Mouse (Mus musculus) lung, postnatal 4 days (tissue): ENCODE results near the gene Hnrnpul1.
"Not testable (repeated sequence)": the region's sequence is repeated elsewhere in the genome, so short reads cannot be mapped to it uniquely, and the experiment has no call there.

ENCODE experiments used
- DNase-seq, 2 experiments: peaks; one replicate each; pipeline ENCODE4 v3.0.0; 2021

The Hnrnpul1 gene

DNA sequence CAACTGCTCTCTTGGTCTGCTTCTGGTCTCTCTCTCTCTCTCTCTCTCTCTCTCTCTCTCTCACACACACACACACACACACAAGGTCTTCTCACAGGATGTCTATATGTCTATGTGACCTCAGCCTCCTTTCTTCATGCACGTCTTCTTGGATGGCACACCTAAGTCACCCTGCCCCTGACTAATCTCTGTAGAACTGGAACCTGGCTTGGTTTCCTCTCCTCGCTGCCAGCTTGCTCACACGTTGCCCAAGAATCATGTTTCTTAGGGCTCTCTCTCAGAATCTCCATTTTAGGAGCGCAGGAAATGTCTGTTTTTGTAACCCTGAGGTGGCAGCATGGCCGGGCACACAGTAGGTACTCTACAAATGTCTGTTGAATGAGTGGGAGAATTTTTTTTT is 25.5 kb upstream of the Hnrnpul1 start:
- no peak for DNase-seq

DNA sequence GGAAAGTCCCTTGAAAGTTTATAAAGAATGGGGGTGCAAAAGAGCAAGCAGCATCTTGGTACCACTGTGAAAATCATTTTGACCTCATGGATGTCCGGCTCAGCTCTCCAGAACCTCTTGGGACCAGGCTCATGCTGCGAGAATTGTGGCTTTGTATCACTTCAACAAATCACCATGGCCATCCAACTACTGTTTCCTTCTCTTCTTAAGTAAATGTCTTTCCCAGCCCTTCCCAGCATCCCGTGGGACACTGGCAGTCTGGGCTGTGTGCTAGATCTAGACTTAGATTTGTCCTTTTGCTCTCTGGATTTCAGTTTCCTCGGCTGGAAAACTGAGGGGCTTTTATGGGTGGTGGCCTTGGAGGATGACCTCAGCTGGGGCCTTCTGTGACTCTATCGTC is 13.7 kb upstream of the Hnrnpul1 start:
- DNase-seq, result no peak

DNA sequence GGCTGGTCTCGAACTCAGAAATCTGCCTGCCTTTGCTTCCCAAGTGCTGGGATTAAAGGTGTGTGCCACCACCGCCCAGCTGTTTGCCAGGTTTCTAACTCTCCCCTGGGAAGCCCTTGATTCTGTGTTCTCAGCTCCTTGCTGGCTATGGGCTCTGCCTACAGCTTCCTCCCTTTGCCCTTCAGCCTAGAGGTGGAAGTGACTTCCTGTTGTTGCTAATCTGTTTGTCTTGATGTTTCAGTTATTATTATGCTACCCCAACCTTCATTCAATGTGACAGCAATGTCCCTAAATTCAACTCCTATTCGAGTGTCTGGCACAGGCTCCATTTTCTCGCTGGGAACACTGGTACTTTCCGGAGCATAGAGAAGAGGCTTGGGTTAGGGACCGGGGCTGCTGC is 11.6 kb upstream of the Hnrnpul1 start:
- no peak for DNase-seq

DNA sequence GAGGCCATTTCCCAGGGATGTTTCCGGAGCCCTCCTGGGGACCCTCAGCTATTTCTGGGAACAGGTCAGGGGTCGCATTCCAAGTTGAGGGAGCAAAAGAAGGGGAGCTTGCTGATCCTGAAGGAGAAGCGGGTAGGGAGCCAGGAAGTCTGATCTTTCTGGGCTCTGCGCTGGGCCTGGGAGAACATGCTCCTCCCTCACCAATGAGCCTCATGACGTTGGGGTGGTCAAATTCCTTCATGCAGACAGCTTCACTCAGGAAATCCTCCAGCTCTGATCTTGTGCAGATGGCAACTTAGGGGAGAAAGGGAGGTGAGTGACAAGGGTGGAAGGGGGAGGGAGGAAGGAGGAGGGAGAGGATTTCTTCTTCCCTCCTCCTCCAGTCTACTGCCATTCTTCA is 9.7 kb upstream of the Hnrnpul1 start:
- DNase-seq, result no peak

DNA sequence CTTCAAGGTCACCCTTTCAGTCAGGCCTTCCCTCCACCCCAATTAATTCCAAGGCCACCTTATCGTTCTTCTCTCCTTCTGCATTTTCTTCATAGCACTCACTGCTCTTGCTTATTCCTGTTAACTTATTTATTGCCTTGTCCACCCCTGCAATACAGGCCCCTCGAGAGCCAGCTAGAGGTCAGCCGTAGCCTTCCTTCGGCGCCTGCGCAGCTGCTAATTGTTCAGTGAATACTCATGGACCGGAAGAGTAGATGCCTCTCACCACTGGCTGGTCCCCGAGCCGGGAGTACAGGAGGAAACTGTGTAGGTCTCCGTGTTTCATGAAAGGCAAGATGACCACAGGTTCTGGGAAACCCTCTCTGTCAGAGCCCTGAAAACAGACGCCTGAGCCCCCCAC is 9.1 kb upstream of the Hnrnpul1 start:
- peak in 1 of 2 experiments; percentile 47 for DNase-seq

DNA sequence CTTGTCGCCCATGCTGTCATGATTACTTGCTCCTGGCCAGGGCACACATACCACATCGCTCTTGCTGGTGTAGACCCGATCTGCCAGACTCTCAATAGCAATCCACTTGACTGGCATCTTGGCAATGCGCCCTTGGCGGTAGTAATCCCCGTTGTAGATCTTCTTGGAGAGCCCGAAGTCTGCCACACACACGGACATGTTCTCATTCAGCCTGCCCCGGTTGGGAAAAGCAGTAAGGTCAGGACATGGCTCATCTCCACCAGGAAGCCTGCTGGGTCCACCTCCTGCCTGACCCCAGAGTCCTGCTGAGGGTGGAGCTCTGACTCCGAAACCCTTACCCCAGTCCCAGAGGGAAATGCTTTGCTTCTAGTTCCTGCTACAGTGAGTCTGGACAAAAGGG is 6.8 kb upstream of the Hnrnpul1 start:
- DNase-seq, result peak; percentile 47 to 64

DNA sequence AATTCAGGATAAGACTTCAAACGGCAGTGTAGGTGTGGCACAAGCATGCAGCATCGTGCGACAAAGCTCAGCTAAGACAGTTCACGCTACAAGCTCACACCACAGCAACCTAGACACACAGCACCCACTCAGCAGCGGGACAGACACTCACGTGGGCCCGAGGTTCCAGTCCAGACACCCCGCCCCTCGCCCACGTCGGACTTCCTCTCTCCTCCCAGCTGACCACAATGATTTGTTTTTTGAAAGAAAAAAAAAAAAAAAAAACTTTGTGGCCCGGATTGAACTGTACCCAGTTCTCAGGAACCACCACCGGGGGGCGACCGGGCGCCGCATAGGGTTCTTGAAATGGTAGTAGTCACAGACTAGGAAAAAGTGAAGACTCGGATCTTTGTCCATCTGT is 1.5 kb upstream of the Hnrnpul1 start:
- DNase-seq, result peak; percentile 94 to 95

DNA sequence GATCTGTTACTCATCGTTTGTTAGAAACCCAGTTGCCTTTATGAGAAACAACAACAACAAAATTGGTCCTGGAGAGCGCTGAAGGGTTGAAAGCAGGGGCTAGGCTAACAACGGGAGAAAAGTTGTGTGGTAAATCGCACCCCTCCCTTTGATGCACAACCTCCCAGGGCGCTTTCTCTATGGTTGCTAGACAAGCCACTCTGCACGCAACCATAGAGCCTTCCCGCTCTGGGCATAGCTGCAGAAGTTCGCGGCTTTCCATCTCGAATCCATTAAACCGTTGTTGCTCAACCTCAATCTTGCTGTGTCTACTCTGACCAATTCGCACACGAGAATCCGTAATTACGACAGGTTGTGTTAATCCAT is 894 bp upstream of the Hnrnpul1 start:
- peak; percentile 69 to 75 for DNase-seq

DNA sequence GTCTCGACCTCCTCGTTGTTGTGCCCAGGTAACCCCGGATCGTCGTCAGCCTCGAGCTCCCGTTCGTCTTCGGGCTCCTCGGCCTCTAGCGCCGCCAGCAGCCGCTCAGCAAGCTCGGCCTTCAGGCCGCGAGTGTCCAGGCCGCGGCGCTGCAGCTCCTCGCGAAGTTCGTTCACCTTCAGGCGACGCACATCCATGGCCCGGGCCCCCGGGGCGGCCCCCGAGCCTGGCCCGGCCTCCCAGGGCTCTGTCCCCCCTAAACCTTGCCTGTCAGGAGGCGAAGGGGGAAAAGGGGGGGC is 169 bp downstream of the Hnrnpul1 start:
- no peak for DNase-seq

DNA sequence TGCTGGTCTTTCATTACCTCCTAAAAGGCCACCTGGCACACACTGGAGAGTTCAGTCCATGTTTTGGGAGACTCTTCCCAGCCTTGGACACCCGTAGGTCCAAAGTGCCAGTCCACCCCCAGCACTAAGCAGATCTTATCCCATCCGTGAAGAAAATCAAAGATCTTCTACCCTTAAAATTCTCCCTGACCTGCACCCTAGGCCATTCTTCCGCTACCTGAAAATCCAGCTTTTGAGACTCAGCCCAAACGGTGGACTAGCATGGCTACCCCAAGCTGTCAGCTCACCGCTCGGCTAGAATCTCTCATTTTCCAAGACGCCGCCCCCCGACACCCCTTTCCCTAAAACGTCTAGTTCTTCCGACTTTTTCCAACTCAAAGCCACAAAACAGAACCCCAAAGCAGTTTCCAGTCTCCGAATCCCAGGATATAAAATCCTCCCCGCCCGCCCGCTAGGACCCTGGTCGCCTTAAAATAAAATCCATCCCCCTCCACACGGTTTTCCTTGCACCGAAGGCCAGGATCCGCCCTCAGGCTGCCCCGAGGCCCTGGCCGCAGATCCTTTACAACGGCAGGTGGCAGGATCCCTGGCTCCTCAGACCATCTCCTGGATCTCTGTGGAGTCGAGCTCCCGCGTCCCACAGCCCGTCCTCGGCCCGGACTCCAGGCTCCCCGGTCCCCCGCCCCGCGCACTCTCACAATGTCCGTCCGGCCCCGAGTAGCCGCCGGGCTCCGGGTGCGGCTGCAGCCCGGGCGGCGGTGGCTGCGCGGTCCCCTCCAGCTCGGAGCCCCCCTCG is 716 bp downstream of the Hnrnpul1 start:
- no peak for DNase-seq

DNA sequence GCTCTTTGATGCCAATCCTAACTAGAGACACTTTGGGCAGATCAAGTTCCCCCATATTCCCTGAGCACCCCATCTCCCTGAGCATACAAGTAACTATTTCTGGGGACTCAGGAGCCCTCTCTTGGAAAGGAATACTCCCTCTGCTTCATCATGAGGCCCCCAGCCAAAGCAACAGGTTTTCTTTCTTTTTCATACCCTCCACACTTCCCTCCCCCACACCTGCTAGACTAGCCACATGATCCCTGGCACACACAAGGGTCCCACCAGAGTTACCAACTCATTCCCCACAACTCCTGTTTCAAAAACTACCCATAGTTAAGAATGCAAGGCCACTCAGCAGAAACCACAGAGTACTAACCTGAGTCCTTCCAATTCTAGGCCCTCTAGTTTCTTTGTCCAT is 1.5 kb downstream of the Hnrnpul1 start:
- no peak for DNase-seq

DNA sequence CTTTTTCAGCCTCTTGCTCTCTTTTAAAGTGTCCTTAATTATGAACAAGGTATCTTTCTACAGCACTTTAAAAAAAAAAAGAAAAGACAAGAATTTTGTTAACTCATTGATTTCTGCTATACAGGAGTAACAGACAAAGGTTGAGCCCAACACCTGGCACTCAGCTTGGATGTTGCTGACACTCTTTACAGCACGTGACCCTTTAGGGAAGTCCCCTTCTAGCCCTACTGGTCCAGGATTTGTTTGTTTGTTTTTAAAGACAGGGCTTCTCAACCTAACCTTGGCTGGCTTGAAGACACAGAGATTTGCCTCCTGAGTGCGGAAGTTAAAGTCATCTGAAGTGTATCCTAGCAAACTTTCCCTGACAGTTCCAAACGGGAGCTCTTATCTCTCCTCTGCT is 7.7 kb downstream of the Hnrnpul1 start:
- no peak for DNase-seq

DNA sequence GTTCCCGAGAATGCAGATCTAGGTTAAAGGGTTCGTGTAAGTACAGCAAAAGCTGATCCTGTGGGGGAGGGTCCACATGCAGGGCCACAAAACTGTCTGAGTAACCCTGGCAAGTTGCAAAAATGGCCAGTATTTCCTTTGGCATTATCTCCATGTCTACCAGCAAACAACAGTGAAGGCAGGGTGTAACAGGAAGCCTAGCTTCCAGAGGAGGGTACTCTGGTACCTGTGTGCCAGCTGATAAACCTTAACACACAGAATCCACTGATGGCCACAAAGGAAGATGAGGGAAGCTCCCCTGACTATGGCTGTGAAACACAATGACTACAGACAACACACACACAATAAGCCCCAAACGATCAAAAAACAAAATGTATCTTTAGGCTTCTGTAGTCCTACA is 16.3 kb downstream of the Hnrnpul1 start:
- no peak for DNase-seq

DNA sequence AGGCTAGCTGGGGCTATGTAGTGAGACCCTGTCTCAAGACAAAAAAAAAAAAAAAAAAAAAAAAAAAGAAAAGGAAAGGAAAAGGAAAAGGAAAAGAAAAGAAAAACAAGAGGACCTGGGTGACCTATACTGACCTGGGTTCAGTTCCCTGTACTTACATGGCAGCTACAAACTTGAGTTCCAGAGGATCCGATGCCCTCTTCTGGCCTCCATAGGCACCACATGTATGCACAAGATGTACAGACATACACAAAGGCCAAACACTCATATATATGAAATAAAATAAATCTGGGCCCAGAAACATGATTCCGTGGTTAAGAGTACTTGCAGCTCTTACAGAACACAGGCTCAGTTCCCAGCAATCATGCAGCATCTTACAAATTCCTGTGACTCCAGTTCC is 17.6 kb downstream of the Hnrnpul1 start:
- DNase-seq, result no peak

DNA sequence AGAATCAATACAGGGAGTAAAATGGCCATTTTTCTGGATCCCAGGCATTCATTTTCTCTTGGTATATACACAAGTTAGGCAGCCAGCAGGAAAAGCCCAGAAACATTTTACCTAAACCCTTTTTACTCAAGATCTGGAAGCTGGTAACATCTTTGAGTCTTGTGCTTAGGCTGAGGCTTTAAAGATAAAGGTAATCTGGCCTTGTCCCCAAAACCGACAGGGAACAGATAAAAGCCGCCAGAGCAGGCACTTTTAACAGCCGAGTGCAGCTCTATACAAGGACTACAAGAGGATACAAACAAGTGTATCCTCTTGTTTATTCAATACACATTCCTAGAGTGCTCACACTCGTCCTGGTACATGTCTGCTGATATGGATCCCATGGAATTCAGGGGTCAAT is 19.6 kb downstream of the Hnrnpul1 start:
- DNase-seq, result no peak

DNA sequence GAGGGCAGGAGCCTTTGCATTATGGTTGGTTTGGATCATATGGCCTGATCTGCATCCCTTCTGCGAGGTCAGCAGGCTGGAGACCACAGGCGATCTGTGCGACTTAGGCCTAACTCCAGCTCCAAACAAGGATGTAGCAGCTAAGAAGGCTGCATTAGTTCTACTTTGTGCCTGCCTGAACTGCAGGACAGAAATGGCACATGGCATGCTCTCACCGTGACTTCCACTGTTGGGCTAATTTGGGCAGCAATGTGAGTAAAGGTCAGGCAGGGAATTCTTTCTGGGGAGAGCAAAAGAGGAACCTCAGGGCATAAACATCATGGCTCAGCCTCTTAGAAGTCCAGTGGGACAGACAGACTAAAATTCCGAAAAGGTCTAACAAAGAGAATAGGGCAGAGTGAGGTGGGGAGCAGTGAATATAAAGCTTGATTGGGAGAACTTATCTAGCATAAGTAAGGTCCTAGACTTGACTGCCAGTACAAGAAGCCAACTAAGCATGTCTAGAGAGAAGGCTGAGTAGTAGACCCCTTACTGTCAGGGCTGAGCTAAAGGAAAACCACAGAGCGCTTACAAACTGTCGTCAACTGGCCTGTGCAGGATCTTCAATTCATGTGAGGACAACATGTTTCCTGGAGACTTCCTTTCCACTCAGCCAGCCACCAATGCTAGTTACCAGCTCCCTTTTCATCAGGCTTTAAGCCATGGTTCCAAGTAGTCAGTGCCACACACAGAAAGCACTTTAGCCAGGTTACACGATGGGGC is 23.1 kb downstream of the Hnrnpul1 start:
- no peak for DNase-seq

DNA sequence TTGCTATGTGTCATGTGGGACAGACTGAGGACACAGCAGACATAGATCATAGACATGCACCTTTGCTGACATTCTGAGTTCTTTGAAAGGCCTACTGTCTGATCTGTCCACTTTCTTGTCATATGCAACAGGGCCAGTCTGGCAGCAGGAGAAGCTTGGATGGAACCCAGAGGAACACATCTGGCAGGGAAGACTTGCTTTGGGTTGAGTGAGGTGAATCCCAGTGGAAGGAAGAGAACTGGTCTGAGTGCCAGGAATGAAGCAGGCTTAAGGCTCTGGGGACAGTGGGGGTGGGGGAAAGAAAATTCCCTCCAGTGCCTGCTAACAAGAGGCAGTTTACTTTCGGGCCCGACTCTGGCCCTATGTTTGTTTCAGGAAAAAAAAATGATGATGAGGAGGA is 24.7 kb downstream of the Hnrnpul1 start:
- no peak for DNase-seq

DNA sequence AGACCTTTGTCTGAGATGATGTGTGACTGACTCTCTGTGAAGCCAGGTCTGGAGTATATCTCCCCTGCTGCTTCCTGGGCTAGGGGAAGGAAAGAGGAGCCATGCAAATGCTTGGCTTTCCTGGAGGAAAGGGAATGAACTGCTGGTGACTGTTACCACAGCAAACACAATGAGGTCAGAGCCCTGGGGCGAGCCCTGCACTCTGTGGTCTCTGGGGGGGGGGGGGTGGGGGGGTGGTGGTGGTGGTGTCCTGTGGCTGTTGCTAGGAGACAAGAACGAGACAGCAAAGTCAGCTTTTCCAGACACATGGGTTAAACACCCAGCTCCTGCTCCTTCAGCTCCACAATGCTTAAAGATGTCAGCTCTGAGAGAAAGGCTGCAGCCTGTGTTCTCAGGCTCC is 25.2 kb downstream of the Hnrnpul1 start:
- DNase-seq, result no peak

DNA sequence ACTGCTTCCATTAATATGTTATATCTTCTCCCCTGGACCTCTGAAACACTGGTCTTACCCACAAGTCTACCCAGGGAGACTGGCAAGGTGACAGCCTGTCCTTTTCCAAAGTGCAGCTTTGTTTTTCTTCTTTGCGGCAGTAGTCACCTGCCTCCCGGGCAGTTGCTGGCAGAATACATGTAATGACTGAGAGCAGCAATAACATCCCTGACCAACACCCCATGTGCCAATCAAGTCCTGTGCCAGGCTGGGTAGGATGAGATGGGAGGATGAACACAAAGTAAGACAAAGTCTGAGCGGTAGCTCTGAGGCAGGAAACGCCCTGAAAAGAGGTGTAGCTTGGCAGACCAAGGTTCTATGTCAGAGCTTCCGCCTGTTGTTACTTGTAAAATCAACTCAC is 26.8 kb downstream of the Hnrnpul1 start:
- no peak for DNase-seq

DNA sequence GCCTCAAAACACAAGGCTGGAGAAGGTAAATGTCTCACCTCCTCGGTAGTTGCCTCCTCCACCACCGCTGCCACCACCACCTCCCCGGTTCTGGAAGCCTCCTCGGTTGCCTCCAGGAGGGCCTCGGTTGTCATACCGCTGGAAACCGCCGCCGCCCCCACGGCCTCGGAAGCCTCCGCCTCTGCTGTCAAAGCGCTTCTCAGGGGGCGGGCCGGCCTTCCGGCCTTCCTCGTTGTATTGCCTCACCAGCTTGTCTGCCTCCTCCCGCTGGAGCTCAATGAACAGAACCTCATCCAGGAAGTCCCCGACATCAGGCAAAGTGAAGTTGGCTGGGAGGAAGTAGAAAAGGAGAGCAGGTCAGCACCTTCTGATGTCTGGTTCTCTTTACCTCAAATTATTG is 28.7 kb downstream of the Hnrnpul1 start:
- DNase-seq, result no peak

DNA sequence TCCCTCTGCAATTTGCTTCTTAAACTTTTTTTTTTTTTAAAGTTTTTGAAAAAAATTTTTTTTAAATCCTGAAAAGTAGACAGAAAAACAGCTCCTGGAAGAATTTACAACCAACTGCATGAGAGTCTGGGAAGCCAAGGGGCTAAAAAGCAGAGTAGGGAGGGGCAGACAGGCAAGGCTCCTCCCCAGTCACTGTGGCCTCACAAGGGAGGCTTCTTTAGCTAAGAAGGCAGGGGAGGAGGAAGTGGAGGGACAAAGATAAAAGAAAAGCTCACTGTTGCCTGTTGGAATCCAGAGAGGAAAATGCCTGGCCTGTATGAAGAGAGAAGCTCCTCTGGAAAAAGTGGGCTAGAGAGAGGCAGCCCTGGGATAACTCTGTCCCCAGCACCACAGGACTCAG is 32.8 kb downstream of the Hnrnpul1 start:
- DNase-seq, result not testable (repeated sequence)

DNA sequence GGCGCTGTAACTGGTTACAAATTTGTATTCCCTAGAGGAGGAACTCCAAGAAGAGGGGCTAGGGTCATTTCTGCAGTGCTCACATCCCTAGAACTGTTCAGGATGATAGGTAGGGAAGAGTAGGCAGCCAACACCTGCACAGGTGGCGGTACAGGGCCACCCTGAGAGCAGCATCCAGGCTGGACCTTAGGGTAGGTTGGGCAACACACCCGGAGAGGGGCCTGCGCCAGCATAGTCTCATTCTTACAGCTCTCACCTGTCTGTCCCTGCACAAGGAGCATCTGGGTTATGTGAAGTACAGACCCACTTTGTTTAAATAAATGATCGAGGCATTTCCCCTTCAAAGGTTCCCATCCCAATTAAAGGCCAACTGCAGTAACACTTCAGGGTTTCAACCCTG is 33.8 kb downstream of the Hnrnpul1 start:
- DNase-seq, result no peak

DNA sequence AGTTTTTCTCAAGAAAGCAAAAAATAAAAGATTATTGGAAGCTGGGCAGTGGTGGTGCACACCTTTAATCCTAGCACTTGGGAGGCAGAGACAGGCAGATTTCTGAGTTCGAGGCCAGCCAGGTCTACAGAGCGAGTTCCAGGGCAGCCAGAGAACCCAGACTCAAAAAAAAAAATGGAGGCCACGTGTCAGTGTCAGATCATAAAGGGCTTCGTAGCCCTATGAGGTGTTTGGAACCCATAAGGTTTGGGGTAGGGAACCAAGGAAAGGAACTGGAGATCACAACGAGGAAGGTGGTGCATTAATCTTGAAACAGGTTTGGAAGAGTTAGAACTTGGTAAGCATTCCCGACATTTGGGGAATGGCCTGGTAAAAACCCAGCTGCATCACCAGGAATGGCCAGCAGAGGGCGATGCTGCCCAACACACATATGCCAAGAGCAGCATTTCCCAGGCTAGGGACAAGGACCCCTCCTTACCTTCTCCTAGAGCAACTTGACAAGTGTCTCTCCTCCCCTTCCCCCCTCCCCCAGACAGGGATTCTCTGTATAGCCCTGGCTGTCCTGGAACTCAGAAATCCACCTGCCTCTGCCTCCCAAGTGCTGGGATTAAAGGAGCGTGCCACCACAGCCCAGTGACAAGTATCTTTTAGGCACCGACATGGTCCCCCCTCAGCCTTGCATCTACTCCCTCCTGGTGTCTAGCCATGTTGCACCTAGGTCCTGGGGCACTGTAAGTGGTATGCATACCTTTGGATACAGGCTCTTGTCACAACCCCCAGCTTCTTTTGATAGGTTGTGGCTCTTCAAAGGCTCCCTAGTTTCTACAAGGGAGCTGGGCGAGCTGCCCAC is 34.6 kb downstream of the Hnrnpul1 start:
- peak; percentile 74 to 85 for DNase-seq
